Mouse (Mus musculus) macrophage (primary cell): ENCODE results near the gene Zdhhc17. TPM values are rescaled to one million over a fixed set of nuclear protein-coding genes. Genes with fewer than 3 reads are reported as not detected.

ENCODE experiments used
- H3K27ac ChIP-seq: fragments of 350-480 bp; formaldehyde crosslinking; 2 replicates; pipeline ENCODE4 v1.9.0; 2021
- H3K36me3 ChIP-seq: fragments of 350-480 bp; formaldehyde crosslinking; 2 replicates; pipeline ENCODE4 v1.9.0; 2021; ENCODE audit errors: inconsistent target
- H3K4me3 ChIP-seq: fragments of 350-480 bp; formaldehyde crosslinking; 2 replicates; pipeline ENCODE4 v1.9.0; 2021; ENCODE audit errors: inconsistent target
- H3K79me2 ChIP-seq: fragments of 350-480 bp; formaldehyde crosslinking; 2 replicates; pipeline ENCODE4 v1.9.0; 2021; ENCODE audit errors: inconsistent target
- WGBS: methylation state at CpG from one replicate; pipeline ENCODE4 v1.1.7; 2026; ENCODE audit warnings: inconsistent platforms; ENCODE audit not compliant: missing documents; 5-methylcytosine and 5-hydroxymethylcytosine counted together
- polyA plus RNA-seq: library from polyadenylated mRNA; stranded (reverse); fragments of 250-400 nt; gene quantifications from 3 replicates; pipeline ENCODE4 v1.2.4, GENCODE M21; 2018; ENCODE audit warnings: inconsistent platforms

Zdhhc17 gene
- polyA plus RNA-seq, 1 experiment from 2014 or later, result 8.6 TPM

GRCm38 (mm10) chr10:110916666-110917344 is 93.1 kb downstream of the Zdhhc17 start:
- no peaks in the 10 kb centered on the region for H3K36me3 ChIP-seq
- H3K4me3 ChIP-seq, result no peak overlapping the region
- 96% methylated on average over 11 of the region's 11 CpGs for WGBS
- no peaks in the 10 kb centered on the region for H3K79me2 ChIP-seq
- H3K27ac ChIP-seq, result no peak overlapping the region

DNA sequence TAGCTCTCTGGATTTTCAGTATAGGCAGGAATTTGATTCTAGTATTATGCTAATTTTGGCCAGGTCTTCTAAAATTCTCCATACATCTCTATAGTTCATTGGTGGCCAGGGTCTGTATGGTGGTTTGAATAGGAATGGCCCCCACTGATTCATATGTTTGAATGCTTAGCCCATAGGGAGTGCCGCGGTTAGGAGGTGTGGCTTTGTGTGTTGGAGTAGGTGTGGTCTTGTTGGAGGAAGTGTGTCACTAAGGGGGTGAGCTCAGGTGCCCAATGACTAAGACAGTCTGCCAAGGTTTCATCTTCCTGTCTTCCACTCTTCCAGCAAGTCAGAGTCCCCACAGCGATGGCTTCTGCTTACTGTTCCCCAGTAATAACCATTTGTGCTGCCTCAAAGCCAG is 106.1 kb downstream of the Zdhhc17 start:
- Histone ChIP-seq H3K79me2 (no peaks in the 10 kb centered on the region), H3K4me3 (no peak overlapping the region), H3K36me3 (no peaks in the 10 kb centered on the region), H3K27ac (no peak overlapping the region)
- WGBS, result 95% methylated on average over 3 of the region's 3 CpGs

- 89% methylated on average over 13 of the region's 13 CpGs for WGBS
- H3K4me3 ChIP-seq, result no peak overlapping the region
- H3K79me2 ChIP-seq, result no peaks in the 10 kb centered on the region
- H3K27ac ChIP-seq, result no peak overlapping the region
- no peaks in the 10 kb centered on the region for H3K36me3 ChIP-seq
Measured at GRCm38 (mm10) chr10:110899744-110900501, 110.0 kb downstream of the Zdhhc17 start.

Other genes starting within 250 kb of the Zdhhc17 start
- gene Csrp2, start 90.4 kb downstream of the Zdhhc17 start, polyA plus RNA-seq, result 1.0 to 1.6 TPM (median 1.2 TPM) in 3 replicates
- 244 to 329 TPM (median 315 TPM) in 3 replicates for gene Osbpl8, start 154.6 kb upstream of the Zdhhc17 start, polyA plus RNA-seq